Mouse (Mus musculus) adrenal gland (tissue): ENCODE data around the gene Tal1.

ENCODE experiments used
- intact Hi-C: fragments of 180-260 bp; cut with DNase I; formaldehyde crosslinking; loops from one replicate; pipeline ENCODE4 v1.15.1; 2025
- long read RNA-seq, 2 experiments: library from polyadenylated mRNA; unstranded; transcript quantifications; one replicate each; pipeline ENCODE4 v2.0.0; 2020; ENCODE audit warnings: borderline replicate concordance in 1 of 2; ENCODE audit not compliant: insufficient replicate concordance in 1 of 2

Tal1 gene
- long read RNA-seq, experiment 1 = 0 reads
- long read RNA-seq, experiment 2, partial matches to known transcripts = 0 of 1 reads
- long read RNA-seq, experiment 2, other reads (novel, unspliced or antisense) = 1 of 1 reads

DNA sequence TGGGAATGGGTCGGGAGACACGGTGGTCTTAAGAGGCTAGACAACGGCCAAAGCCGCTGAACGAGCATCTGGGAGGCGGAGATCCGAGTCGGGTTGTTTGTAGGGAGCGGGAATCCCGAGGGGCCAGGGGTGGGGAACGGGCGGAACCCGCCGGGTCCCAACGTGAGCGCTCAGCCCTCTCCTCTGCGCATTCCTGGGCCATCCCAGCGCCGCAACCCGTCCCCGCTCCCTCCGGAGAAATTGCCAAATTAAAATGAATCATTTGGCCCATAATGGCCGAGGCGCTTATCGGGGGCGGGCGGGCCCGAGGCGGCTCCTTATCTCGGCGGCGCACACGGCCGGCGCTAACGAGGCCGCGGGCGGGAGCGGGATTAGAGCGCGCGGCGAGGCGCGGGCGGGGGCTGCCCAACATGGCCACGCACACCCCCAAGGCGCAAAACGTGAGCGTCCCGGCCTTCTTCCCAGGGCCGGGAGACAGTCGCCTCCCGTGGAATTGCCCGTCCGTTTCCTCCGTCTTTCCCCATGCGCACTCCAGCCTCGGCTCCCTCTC lies at the start of gene Tal1:
Tal1 (plus strand) TSS at position 56 of the 550 bp plus-strand sequence.
- intact Hi-C loops = no loop called here

DNA sequence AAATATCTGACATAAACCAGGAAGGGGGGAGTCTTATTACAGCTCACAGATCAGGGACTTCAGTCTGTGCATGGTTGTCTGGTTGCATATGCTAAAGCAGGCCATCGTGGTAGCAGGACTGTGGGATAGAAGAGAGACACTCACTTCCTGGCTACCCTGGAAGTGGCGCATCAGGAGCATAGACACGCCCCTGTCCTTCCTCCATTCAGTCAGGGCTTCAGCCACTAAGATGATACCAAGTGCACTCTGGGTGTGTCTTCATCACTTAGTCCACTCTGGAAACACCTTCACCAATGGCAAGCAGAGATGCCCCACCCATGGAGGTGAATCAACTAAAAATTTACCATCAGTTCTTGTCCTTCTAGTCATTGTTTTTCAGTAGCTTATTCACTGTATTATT lies 42.0 kb upstream of the Tal1 start:
- intact Hi-C loops = no loop called here

DNA sequence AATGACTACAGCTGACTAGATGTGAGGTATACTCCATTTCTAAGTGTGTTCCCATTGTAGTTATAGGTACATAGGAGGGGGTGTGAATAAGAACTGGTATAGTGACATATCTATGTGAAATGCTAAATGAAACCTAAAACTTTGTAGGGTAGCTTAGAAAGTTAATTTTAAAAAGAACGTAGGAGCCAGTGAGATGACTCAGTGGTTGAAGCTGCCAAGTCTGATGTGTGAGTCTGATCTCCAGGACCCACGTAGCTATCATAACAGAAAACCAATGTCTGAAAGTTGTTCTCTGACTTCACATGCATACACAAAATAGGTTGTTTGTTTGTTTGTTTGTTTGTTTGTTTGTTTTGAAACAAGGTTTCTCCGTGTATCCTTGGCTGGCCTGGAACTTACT lies 36.2 kb upstream of the Tal1 start:
- intact Hi-C loops = no loop called here

DNA sequence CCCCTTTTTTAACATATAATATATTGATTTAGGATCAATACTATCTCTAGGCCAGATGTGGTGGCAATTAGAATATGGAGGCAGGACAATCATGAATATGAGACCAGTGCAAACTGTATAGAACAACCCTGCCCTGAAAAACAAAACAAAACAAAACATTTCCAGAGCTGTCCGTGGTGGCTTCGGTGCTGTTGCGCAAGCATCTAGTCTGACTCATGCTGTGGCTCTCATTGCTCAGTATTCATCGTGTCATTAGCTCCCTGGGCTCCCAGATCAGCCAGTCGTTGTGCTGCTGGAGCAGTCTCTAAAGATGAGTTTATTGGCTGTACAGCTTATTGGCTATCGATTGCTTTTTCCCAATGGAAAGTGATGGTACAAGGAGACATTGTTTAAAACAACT lies 21.2 kb upstream of the Tal1 start:
- intact Hi-C loops = loop anchor here (5.0 kb wide), 1 partner anchor 52 kb away; the partner anchor contains the start of gene Pdzk1ip1

DNA sequence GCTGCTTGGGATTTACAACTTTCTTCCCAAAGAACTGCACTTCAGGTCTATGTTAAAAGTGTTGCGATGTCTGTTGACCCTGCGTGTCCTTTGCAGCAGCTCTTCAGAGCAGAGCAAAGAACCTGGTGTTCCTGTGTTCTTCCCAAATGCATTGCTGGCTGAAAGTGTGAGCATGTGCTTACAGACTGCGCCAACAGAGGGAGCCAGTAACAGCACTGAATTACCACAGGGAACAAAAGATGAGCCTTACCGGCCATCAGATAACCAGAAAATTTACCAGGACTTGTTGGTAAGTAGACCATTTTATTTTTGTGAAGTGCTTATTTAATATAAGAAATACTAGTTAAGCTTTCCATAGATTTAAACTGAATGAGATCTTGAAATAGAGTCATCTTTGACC lies 18.0 kb upstream of the Tal1 start:
- intact Hi-C loops = loop anchor here (5.0 kb wide), 1 partner anchor 49 kb away; the partner anchor contains the start of gene Pdzk1ip1

DNA sequence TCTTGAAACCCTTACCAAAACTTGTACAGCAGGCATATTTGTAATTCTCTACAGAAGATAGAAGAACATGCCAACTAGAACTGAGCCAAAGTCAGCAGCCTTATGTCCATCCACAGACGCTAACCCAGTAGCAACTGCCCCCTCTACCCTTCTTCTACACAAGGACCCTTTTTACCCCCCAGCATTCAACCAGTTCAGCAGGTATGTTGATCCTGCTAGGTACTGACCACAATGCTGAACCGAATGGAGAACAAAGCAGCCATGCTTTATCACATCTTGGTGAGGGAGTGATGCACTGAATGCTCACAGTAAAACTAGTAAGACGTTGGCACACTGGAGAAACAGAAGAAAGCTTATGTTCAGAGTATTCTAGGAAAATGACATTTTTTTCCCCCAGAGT lies 10.6 kb upstream of the Tal1 start:
- intact Hi-C loops = no loop called here

DNA sequence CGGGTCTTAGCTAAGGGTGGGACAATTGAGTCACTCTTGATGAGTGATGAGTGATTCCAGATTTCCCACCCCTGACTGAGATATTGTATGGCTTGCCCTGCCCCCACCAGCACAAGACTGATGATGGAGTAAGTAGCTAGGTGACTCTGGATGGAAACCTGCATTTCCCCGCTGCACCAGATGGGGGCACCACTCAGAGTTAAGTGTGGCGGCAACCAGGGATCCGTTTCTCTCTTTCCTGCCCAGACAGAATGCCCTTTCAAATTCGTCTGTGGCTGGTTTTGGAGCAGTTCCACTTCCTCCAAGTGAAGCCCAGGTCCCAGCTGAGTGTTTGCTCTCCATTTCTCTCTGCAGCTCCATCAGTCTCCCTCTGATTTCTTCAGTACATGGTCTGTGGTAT lies 8.5 kb upstream of the Tal1 start:
- intact Hi-C loops = no loop called here

DNA sequence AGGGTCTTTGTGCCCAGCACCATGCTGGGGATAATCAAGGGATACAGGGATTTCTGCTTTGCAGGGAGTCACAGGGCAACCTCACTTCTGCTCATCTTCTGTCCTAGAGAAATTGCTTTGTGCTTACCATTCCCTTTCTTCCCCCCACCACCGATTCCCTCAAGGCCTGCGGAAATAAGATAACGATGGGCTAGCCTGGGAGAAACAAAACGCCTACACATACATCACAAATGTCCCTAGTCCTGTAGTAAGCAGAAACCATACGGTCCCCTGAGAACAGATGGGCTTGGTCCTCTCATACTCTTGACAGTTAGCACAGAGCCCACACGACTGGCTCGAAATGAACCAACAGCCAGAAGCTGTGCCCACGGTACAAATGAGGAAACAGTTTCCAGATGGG lies 8.0 kb upstream of the Tal1 start:
- intact Hi-C loops = no loop called here

DNA sequence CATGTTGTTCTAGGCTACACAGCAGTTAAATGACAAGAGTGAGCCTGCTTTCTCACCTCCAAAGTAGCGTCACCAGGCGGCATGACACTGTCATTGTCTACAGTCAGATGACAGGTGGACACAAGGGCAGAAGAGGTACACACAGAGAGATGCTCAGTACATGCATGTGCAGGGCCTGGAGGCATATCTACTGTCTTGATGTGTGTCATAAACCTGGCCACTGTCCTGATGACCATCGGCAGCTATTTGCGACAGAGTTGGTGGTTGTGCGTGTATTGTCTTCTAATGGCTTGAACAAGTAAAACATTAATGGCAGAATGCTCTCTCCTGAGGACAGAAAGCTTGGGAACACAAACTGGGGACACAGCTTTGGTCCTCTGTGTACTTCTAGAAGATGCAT lies 5.0 kb upstream of the Tal1 start:
- intact Hi-C loops = no loop called here

DNA sequence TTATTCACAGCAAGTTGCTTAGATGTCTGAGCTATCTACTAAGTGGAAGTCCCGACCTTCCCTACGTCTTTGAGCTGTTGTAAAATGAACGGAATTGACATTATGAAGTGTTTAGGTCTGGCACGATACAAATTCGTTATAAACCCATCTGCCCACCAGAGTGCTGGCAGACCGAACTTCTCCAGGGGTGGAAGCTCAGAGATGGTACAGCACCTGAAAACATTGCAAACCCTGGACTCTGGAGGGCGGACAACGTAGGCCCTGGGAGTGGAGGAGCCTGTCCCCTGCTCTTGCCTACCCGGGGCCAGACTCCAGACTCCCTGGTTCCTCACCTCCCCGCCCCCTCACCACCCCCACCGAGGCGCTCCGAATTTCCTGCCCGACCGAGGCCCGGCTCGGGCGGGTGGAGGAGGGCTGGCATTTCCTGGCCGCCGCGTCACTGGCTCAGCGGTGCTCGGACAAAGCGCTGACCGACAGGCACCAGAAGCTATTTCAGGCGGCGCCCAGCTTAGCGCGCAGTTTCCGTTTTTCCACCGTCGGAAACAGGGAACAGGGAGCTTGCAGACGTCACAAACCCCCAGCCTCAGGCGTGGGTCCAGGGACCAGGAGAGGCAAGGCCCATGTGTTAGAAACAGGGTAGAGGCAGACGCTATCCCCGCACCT lies 3.8 kb upstream of the Tal1 start:
- intact Hi-C loops = no loop called here

DNA sequence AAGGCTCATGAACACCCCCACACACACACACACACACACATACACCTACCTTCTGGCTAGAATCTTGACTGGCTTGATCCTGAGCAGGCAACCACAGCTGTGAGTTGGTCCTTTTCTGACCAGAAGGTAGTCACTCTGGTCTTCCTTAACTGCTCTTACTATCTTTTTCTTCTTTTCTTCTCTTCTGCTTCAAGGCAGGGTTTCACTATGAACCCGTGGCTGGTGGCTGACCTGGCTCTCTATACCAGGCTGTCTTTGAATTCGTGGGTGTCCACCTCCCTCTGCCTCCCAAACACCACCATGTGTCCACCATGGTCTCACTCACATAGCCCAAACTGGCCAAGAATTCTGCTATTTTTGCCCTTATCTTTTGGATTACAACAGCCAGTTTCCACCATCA lies 1.2 kb upstream of the Tal1 start:
- intact Hi-C loops = no loop called here

DNA sequence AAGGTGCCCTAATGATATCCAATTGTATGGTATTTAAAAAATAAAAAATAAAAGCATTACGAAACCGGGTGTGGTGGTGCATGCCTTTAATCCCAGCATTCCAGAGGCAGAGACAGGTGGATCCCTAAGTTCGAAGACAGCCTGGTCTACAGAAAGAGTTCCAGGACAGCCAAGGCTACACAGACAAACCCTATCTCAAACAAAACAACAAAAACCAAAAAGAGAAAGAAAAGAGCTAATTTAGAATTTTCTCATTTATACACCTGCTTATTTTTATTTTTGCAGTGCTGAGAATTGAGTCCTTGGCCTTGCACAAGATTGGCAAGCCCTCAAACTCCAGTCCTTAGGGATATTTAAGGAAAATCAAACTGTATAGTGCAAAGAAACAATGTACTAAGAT lies 535 bp upstream of the Tal1 start:
- intact Hi-C loops = no loop called here

DNA sequence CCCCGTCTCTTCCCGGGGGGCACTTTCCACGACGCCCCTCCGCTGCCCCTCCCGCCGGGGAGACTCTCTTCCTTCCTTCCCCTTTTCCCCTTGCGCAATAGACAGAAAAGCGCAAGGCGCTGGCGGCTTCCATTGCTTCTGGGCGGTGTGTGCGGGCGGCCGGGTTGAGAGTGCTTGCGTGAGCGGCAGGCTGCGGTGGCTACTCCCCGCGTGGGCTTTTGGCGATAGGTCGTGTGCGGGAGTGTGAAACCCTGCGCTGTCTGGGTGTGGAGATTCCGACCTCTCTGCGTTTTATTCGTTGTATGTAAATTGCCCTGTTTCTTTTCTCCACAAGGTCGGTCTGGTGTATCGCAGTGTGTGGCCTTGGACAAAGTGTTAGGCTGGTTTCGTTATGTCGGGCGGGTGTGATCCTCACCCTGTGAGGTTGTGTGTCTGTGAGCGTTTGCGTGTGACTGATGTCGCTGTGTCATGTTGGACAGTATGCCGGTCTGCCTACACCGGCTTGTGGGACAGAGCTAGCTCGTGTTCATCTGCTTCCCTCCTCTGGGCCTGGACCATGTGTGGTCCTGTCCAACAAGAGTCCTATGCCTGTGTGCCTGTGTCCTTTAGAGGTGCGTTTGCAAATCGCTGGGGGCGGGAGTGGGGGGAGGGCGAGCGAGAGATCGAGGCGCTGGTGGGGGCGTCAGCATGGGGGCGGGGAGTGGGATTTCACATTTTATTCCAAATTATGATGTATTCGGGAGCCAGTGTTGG lies 871 bp downstream of the Tal1 start:
- intact Hi-C loops = no loop called here

DNA sequence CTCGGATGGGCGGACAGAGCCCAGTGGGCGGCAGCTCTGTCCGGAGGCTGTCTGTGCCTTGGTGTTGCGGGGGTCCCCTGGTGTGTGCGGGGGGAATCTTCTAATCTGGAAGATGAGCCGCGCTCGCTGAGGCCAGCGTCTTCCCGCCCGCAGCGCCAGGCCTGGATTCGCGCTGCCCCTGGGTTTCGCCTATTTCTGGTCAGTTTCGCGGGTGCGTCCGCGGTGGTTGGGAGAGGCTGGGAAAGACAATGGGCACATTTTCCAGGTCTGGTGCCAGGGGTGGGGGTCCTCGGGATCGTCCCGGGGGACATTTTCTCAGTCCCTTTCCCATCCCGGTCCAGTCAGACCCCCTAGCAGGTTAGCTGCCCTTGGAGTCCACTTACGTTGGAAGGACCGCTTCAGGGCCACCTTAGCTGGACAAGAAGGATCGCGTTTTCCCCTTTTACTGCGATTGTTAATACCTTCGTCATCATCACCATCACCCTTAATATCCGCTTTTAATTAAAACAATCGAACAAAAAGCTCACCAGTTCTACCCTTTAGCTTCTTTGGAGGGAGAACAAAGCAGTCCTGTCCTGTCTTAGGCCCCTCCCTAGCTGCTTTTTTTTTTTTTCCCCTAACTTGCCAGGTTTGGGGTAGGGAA lies 1.6 kb downstream of the Tal1 start:
- intact Hi-C loops = no loop called here

DNA sequence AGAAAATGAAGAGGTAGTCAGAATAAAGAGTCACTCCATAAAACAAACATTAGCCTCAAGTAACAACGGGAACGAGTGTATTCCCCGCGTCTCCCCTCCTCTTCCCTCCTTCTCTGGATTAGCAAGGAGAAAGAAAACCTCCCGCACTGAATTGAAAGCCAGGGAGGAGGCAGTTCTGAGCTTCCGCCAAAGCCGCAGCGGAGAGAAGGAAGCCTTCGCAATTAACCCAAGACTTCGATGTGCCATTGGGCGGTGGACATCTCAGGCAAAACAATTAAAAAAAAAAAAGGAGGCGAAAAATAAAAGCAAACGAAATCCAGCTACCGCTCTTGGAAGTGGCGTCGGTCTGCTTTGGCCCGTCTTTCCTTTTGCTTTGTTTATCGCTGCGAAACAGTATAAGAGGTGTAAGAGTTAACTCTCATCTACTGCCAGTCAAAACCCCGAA lies 2.1 kb downstream of the Tal1 start:
- intact Hi-C loops = no loop called here

DNA sequence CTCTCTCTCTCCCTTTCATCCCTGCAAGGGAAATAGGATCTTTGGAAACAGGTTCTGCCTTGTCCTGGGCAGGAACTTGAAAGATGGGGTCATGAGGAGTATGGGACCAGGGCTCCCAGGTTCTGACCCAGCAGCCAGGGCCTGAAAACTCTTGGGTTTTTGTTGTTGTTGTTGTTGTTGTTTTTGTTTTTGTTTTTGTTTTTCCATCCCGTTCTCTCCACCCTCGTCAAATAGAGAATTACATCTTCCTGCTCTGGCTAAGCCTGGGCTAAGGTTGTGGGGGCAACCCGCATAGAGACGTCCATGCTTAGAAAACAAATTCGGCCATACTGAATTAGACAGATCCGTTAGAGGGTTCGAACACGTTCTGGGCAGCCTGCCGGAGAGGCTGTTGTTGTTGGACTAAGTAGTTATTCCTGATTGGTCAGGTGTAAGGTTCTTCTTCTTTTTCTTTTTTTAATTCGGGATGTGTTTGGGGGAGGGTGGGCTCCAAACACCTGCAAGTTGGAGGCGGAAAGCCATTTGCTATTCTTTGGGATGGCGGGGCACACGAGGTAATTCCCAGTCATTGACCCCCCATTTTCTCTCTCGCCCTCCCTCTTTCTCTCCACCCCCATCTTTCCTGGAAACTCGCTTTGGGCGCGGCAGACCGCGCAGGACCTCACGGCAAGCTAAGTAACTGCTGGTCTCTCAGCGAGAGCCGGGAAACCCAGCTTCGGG lies 2.8 kb downstream of the Tal1 start:
- intact Hi-C loops = no loop called here

DNA sequence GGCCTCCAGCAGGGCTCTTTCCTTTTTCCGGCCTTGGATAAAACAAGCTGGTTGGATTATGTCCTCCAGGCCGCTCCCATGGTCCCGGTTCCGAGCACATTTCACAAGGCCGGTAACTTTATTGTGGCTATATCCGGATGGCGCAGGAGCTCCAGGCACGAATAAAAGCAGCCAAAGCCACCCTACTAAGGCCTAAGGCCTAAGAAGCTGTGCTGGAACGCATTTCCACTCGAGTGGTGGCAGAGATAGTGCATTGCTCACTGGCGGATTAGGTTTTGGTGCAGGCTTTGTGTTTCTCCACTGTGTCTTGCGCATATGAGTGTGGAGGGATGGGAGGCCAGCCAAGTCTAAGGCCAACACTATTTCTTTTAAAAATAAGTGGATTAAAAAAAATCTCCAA lies 3.6 kb downstream of the Tal1 start:
- intact Hi-C loops = no loop called here

DNA sequence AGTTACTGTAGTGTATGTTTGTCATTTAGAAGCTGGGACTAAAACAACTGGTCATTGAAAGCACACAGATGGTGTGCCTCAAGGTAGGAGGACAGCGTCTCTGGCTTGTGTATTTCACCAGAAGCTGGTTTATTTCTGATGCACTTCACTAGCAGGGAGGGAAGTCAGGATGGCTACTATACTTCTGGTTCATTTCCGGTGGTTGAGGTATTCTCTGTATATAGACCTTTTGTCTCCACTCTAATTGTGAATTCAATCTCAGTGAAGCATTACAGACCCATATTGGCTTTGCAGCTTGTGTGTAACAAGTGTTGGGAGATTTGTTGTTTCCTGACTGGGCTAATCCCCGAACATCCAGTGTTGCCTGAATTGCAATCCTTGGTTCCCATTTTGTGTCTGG lies 4.5 kb downstream of the Tal1 start:
- intact Hi-C loops = no loop called here

DNA sequence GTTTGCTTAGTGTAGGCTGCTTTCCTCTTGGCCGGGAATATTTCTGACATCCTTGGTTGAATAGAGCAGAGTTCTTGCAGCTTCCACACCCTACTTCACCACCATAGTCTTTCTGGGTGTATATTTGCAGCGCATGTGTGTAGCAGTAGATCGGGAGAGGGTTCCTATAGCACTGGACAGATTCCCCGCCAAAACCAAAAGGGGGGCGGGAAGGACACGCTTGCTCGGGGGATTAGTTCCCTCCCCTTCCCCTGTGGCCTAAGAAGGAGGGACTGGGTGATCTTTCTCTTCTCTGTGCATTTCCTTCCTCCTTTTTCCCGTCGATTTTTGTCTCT lies 6.3 kb downstream of the Tal1 start:
- intact Hi-C loops = no loop called here

DNA sequence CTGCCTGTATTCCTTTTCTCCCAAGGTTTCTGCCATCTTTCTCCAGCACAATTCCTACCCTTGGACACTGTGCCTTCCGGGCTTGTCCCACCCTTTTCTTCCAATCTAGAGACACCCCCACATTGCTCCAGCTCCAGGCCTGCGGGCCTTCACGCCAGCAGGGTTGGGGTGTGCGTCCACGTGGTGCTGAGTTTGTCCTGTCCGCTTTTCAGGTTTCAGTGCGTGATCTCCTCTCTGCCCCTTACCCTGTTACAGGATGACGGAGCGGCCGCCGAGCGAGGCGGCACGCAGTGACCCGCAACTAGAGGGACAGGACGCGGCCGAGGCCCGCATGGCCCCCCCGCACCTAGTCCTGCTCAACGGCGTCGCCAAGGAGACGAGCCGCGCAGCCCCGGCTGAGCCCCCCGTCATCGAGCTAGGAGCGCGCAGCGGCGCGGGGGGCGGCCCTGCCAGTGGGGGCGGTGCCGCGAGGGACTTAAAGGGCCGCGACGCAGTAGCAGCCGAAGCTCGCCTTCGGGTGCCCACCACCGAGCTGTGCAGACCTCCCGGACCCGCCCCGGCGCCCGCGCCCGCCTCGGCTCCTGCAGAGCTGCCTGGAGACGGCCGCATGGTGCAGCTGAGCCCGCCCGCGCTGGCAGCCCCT lies 6.8 kb downstream of the Tal1 start:
- intact Hi-C loops = no loop called here
